Mouse (Mus musculus) bone marrow macrophage, adult 2 months (primary cell): ENCODE data around the gene Rnf168. TPM values are rescaled to one million over a fixed set of nuclear protein-coding genes. Genes with fewer than 3 reads are reported as not detected.
A peak's percentile ranks its signal among the peaks of the same experiment; 100 is the strongest.

Experiments used
- H3K27ac ChIP-seq: 2 replicates; pipeline ENCODE4 v1.5.1; 2012; ENCODE audit warnings: low read depth, low read length; ENCODE audit not compliant: insufficient read depth
- H3K4me1 ChIP-seq: 2 replicates; pipeline ENCODE4 v1.6.1; 2012; ENCODE audit warnings: low read length; ENCODE audit not compliant: control insufficient read depth, insufficient read depth
- H3K4me3 ChIP-seq: 2 replicates; pipeline ENCODE4 v1.5.1; 2012; ENCODE audit warnings: mild to moderate bottlenecking, low read length, moderate library complexity; ENCODE audit not compliant: insufficient read depth
- CTCF ChIP-seq: IDR thresholded peaks from 2 replicates; pipeline ENCODE4 v1.5.1; 2012; ENCODE audit warnings: low read depth, mild to moderate bottlenecking, low read length, moderate library complexity
- POLR2A ChIP-seq: IDR thresholded peaks from 2 replicates; pipeline ENCODE4 v1.6.1; 2012; ENCODE audit warnings: mild to moderate bottlenecking, low read depth, low read length, borderline replicate concordance
- polyA plus RNA-seq: library from polyadenylated mRNA; stranded (reverse); fragments of >200 nt; gene quantifications from 2 replicates; pipeline ENCODE4 v1.2.4, GENCODE M21; 2012; ENCODE audit not compliant: missing spikeins, insufficient read depth, insufficient read length

Gene Rnf168
- polyA plus RNA-seq, 1 experiment: 10.5 TPM

DNA sequence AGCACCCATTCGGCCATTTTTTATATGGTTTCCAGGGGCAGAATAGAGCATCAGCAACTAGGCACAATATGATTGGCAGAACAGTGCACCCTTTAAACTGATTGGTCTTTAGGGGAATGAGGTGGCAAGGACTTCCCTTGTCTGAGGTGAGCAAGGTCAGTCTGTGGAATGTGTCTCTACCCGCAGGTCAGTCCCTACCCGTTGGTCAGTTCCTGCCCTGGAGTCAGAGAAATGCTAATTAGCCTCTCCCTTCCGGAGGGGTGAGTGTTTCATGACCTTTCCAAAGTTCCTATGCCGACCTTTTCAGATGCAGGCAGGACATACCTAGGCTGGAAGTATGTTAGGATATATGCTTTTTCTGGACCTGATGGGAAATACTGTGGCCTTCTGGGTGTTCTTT is 35.1 kb downstream of the Rnf168 start:
- Histone ChIP-seq H3K4me3 (no peak overlapping the region), H3K27ac (no peak overlapping the region), H3K4me1 (no peaks in the 10 kb centered on the region)
- TF ChIP-seq CTCF: no peak
- TF ChIP-seq POLR2A: no peak

DNA sequence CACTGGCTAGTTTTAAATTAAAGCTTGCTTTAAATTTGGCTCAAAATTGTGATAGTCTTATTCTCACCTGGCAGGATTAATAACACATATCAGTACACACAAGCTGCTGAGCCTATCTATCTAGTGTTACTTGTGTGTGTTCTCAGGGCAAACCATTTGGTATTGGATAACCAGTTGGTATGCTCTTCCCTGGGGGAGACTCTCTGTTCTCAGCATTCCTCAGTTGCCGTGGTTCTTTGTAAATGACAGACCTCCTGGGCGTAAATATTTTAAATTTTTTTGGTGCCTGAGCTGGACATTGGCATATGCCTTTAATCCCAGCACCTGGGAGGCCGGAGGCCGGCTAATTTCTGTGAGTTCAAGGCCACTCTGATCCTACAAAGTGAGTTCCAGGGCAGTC is 35.6 kb downstream of the Rnf168 start:
- no peak overlapping the region for H3K4me3 ChIP-seq
- H3K27ac ChIP-seq: no peak overlapping the region
- H3K4me1 ChIP-seq: no peaks in the 10 kb centered on the region
- TF ChIP-seq POLR2A (no peak), CTCF (no peak)

- no peaks in the 10 kb centered on the region for H3K4me1 ChIP-seq
- TF ChIP-seq CTCF (no peak), POLR2A (no peak)
- no peak overlapping the region for H3K4me3 ChIP-seq
- H3K27ac ChIP-seq: no peak overlapping the region
Observed at GRCm38 (mm10) chr16:32316601-32317000, 39.3 kb downstream of the Rnf168 start.

DNA sequence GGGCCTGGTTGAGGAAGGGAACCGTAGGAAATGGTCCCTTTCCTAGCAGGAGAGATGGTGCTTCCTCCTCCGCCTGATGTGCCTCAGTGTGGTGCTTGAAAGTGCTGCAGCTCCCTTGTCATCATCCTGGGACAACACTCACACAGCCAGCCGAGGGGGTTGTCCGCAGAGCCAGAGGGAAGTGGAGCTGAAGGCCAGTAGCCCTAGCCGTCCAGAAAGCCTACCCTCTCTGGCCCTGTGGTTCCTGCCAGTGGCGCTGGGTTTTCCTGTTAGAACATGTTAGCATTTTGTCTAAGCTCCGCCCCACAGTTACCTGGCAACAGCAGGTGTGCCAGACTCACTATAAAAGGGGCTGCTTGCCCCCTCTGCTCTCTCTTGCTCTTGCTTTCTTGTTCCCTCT is 46.7 kb downstream of the Rnf168 start:
- no peak overlapping the region for H3K27ac ChIP-seq
- TF ChIP-seq POLR2A: no peak
- no peak for TF ChIP-seq CTCF

DNA sequence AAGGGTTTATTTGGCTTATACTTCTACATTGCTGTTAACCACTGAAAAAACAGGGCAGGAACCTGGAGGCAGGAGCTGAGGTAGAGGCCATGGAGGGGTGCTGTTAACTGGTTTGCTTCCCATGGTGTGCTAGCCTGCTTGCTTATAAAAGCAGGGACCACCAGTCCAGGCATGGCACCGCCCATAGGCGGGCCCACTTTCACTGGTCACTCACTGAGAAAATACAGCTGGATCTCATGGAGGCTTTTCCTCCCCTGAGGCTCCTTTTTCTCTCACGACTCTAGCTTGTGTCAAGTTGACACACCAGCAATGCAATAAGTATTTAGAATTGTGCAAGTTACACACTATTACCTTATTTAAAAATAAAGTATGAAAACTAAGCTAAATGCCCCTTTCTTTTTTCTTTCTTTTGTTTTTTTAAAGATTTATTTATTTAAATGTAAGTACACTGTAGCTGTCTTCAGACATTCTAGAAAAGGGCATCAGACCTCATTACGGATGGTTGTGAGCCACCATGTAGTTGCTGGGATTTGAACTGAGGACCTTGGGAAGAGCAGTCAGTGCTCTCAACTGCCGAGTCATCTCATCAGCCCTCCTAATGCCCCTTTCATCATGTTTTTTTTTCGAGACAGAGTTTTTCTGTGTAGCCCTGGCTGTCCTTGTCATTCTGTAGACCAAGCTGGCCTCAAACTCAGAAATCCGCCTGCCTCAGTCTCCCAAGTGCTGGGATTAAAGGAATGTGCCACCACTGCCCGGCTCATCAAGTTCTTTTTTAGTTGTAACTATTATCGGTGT is 53.8 kb downstream of the Rnf168 start:
- Histone ChIP-seq H3K4me3 (peak overlapping the region; percentile 40), H3K27ac (0 out of 2 replicates have a peak overlapping the region, but pooled peaks have one; percentile 0)

More for the DNA sequence above, 46.7 kb downstream of the Rnf168 start:
- Histone ChIP-seq H3K4me1 (peaks cover 8% of the 10 kb centered on the region), H3K4me3 (no peak overlapping the region)

GRCm38 (mm10) chr16:32332040-32332555 is 54.8 kb downstream of the Rnf168 start, which contains the start of gene Ubxn7:
TSS of gene Ubxn7 (plus strand) at chr16:32332257.
- TF ChIP-seq POLR2A (peak; percentile 26; the same call in 1 of the 2 replicates), CTCF (no peak)
- Histone ChIP-seq H3K27ac (peak within 1 kb of the TSS; percentile 69), H3K4me3 (peak within 1 kb of the TSS; percentile 99), H3K4me1 (peaks cover 20% of the 10 kb centered on the region)

More for the DNA sequence above, 53.8 kb downstream of the Rnf168 start:
- H3K4me1 ChIP-seq: peaks cover 11% of the 10 kb centered on the region
- no peak for TF ChIP-seq CTCF
- TF ChIP-seq POLR2A: no peak

GRCm38 (mm10) chr16:32332556-32333511 is 55.6 kb downstream of the Rnf168 start:
- H3K4me3 ChIP-seq: peak overlapping the region; percentile 99
- H3K27ac ChIP-seq: peak overlapping the region; percentile 69
- H3K4me1 ChIP-seq: peaks cover 20% of the 10 kb centered on the region
- TF ChIP-seq POLR2A (no peak), CTCF (no peak)

DNA sequence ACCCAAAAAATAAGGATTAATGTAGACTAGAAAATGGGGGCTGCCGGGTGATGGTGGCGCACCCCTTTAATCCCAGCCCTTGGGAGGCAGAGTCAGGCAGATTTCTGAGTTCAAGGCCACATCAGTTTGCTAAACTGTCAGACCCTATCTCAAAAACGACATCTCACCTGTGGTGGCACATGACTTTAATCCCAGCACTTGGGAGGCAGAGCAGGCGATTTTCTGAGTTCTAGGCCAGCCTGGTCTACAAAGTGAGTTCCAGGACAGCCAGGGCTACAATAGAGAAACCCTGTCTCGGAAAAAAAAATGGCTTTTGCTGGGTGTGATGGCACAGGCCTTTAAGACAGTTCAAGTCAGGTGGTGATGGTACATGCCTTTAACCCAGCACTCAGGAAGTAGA is 57.9 kb downstream of the Rnf168 start:
- no peak overlapping the region for H3K27ac ChIP-seq
- no peak for TF ChIP-seq CTCF
- no peak for TF ChIP-seq POLR2A
- no peak overlapping the region for H3K4me3 ChIP-seq
- peaks cover 27% of the 10 kb centered on the region for H3K4me1 ChIP-seq

- peaks cover 29% of the 10 kb centered on the region for H3K4me1 ChIP-seq
- no peak overlapping the region for H3K4me3 ChIP-seq
- no peak for TF ChIP-seq CTCF
- no peak for TF ChIP-seq POLR2A
- H3K27ac ChIP-seq: no peak overlapping the region
Observed at GRCm38 (mm10) chr16:32336026-32336780, 58.9 kb downstream of the Rnf168 start.
